In the genomic region with DNA sequence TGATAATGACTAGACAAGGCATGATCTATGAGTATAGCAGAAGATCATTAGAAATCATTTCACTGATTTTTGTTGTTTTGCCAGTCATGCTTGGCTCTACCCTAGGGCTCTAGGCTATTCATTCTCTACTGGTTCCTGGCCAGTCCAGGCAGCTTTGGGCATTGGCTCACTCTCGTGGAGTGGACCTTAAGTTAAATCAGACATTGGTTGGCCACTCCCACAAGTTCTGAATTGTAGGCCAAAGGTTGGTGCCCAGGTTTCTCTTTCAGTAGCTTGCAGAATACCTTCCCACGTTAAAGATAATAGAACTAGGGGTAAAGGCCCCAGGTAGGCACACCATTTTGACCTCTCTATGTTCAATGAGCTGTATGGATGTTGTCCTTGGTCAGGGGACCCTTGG, we compare ENCODE assay signal across 12 mouse cellular contexts.
"Had no signal": no experiment of that assay in that cellular context is flagged by ENCODE, and none has a peak within 500 bp of the region (broad histone marks: within the 10 kb centered on the region; RNA-seq: fewer than 3 reads in every experiment).

No protein-coding gene starts in this region.

- H3K4me2 ChIP-seq: limb, embryonic 15.5 days; liver, embryonic 15.5 days; lung, embryonic 14.5 days; midbrain, embryonic 11.5 days; midbrain, embryonic 15.5 days; neural tube, embryonic 12.5 days had no signal

- DNase-seq: lung, embryonic 14.5 days; lung, postnatal 10 days; lung, postnatal 4 days; thymus, postnatal 4 days had no signal

- H3K27me3 ChIP-seq: limb, embryonic 15.5 days; midbrain, embryonic 15.5 days; neural tube, embryonic 12.5 days had no signal

- H3K27ac ChIP-seq: limb, embryonic 15.5 days; liver, embryonic 15.5 days; midbrain, embryonic 15.5 days; neural tube, embryonic 12.5 days; stomach, postnatal 0 days had no signal

- H3K4me3 ChIP-seq: limb, embryonic 15.5 days; liver, embryonic 15.5 days; megakaryocyte, embryonic 14.5 days; midbrain, embryonic 15.5 days; neural tube, embryonic 12.5 days had no signal

- H3K9ac ChIP-seq: limb, embryonic 15.5 days; liver, embryonic 15.5 days; lung, embryonic 14.5 days; midbrain, embryonic 15.5 days; neural tube, embryonic 12.5 days had no signal

- H3K9me3 ChIP-seq: limb, embryonic 15.5 days; liver, embryonic 15.5 days; midbrain, embryonic 15.5 days; neural tube, embryonic 12.5 days had no signal

- H3K36me3 ChIP-seq: limb, embryonic 15.5 days; liver, embryonic 15.5 days; midbrain, embryonic 15.5 days; neural tube, embryonic 12.5 days had no signal

- ATAC-seq: intestine, embryonic 16.5 days; midbrain, embryonic 15.5 days had no signal
